Mouse (Mus musculus) lung, embryonic 16.5 days (tissue): ENCODE data around the gene Nanos3. TPM values are rescaled to one million over a fixed set of nuclear protein-coding genes. Genes with fewer than 3 reads are reported as not detected.

ENCODE experiments used
- ATAC-seq: fragments of 200-750 bp; cut with Nextera tagmentation; 2 replicates; pipeline ENCODE4 v1.8.0; 2017; ENCODE audit warnings: low read depth, mild to moderate bottlenecking, moderate library complexity
- H3K27ac ChIP-seq: fragments of 300-500 bp; sonication (generic); 2 replicates; pipeline ENCODE4 v1.5.1; 2014; ENCODE audit warnings: mild to moderate bottlenecking, control low read depth, low read length
- H3K27me3 ChIP-seq: fragments of 300-500 bp; sonication (generic); 2 replicates; pipeline ENCODE4 v1.6.1; 2014; ENCODE audit warnings: low read depth, low read length, mixed read lengths; ENCODE audit not compliant: control insufficient read depth, insufficient read depth
- H3K36me3 ChIP-seq: fragments of 300-500 bp; sonication (generic); 2 replicates; pipeline ENCODE4 v1.6.1; 2014; ENCODE audit warnings: low read length; ENCODE audit not compliant: control insufficient read depth, insufficient read depth
- H3K4me1 ChIP-seq: fragments of 300-500 bp; sonication (generic); replicated peaks from 2 replicates; pipeline ENCODE4 v1.6.1; 2014; ENCODE audit warnings: low read length, mixed read lengths; ENCODE audit not compliant: control insufficient read depth, insufficient read depth
- H3K4me2 ChIP-seq: fragments of 300-500 bp; sonication (generic); 2 replicates; pipeline ENCODE4 v1.6.1; 2014; ENCODE audit warnings: low read depth, low read length, control low read depth
- H3K4me3 ChIP-seq: fragments of 300-500 bp; sonication (generic); 2 replicates; pipeline ENCODE4 v1.5.1; 2014; ENCODE audit warnings: mild to moderate bottlenecking, low read length, control low read depth
- H3K9ac ChIP-seq: fragments of 300-500 bp; sonication (generic); 2 replicates; pipeline ENCODE4 v1.6.1; 2014; ENCODE audit warnings: low read length, control low read depth
- H3K9me3 ChIP-seq: fragments of 300-500 bp; sonication (generic); 2 replicates; pipeline ENCODE4 v1.6.1; 2016; ENCODE audit warnings: low read length; ENCODE audit not compliant: control insufficient read depth
- WGBS: fragments of 180-500 bp; shearing (Covaris S2); extraction: QIAGEN DNeasy Blood & Tissue Kit; methylation state at CpG from one replicate; pipeline ENCODE4 v1.1.7; 2014; 5-methylcytosine and 5-hydroxymethylcytosine counted together
- polyA plus RNA-seq: library from polyadenylated mRNA; unstranded; fragments of >200 nt; fragmentation: Nextera tagmentation; extraction: Ambion mirVana; gene quantifications from 2 replicates; pipeline ENCODE4 v1.2.1, GENCODE M21; 2015

The Nanos3 gene
- polyA plus RNA-seq, 1 experiment from 2014 or later: 3.5 TPM

GRCm38 (mm10) chr8:84211881-84212563, 27.0 kb upstream of the Nanos3 start:
- Histone ChIP-seq H3K27me3 (no peaks in the 10 kb centered on the region), H3K4me2 (no peak overlapping the region), H3K9me3 (no peaks in the 10 kb centered on the region), H3K4me3 (no peak overlapping the region), H3K4me1 (peaks cover 7% of the 10 kb centered on the region), H3K36me3 (peaks cover 39% of the 10 kb centered on the region), H3K27ac (no peak overlapping the region), H3K9ac (no peak overlapping the region)
- no peak for ATAC-seq
- WGBS: 88% methylated on average over 31 of the region's 31 CpGs

DNA sequence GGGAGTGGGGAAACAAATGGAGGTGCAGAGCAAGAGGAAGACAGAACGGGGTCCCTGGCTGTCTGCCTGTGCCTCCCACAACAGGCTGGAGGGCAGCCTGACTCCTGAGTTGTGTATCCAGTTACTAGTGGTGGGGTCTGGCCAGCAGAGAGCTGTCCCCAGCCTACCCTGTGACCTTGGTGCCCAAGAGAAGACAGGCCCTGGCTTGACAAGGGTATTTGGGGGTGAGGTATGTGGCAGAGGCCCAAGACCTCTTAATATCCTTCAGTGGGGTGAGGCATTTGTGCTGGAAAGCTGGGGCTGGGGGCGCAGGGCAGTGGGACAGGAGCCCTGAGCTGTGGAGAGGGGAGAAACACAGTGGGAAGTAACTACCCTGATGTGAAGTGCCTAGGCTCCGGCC, 26.2 kb upstream of the Nanos3 start:
- Histone ChIP-seq H3K9ac (no peak overlapping the region), H3K36me3 (peaks cover 35% of the 10 kb centered on the region), H3K4me3 (no peak overlapping the region), H3K27me3 (no peaks in the 10 kb centered on the region), H3K4me2 (no peak overlapping the region), H3K9me3 (no peaks in the 10 kb centered on the region), H3K27ac (no peak overlapping the region), H3K4me1 (peaks cover 7% of the 10 kb centered on the region)
- WGBS: 78% methylated on average over 3 of the region's 3 CpGs
- no peak for ATAC-seq

- no peaks in the 10 kb centered on the region for H3K27me3 ChIP-seq
- no peak overlapping the region for H3K27ac ChIP-seq
- peaks cover 30% of the 10 kb centered on the region for H3K36me3 ChIP-seq
- no peak overlapping the region for H3K4me3 ChIP-seq
- WGBS: 51% methylated on average over 28 of the region's 34 CpGs
- 0 out of 2 replicates have a peak, but pooled peaks have one; percentile 34 for ATAC-seq
- H3K4me2 ChIP-seq: no peak overlapping the region
- no peak overlapping the region for H3K9ac ChIP-seq
- H3K4me1 ChIP-seq: peaks cover 7% of the 10 kb centered on the region
- H3K9me3 ChIP-seq: no peaks in the 10 kb centered on the region
These were observed 25.3 kb upstream of the Nanos3 start for GRCm38 (mm10) chr8:84210167-84210791.

DNA sequence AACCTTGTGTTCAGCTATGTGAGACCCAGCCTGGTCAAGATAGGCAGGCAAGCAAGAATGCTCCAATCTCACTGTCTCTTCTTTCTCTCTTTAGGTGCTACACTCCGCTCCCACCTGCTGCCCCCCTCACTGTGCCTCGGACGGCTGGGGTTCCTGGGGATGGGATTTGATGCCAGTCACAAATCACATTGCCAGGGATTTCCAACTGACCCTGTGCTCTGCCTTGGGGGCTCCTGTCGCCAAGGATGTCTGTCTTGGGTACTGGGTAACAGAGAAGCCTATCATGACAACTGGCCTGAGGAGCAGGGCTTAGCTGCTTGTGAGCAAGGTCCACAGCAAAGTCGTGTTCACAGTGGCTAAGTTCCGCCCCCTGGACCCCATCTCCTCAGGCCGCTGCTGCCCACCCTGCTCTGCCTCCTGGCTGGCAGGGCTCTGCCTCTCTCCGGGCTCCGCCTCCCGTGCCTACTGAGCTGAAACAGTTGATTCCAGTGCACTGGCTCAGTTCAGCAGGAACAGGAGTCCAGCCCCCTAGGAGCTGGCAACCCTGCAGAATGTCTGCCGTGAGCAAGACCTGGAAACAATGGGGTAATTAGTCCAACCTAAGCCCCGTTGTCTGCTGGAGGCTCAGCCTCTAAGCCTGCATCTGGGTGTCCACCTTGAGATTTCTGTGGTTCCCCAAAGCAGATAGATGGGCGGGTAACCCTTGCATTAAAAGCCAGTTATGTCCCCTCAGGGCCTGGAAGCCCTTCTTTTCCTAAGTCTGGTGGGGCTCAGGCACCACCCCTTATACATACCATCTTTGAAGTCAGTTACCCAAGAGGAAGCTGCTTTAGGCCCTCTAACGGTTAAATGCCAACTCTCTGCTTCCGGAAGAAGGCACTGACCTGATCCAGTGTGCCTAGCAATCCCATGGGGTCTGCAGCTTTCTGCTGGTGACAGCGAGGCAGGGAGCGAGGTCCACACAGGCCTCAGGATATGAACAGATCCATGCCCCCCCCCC, 23.7 kb upstream of the Nanos3 start:
- Histone ChIP-seq H3K27me3 (no peaks in the 10 kb centered on the region), H3K4me1 (peaks cover 14% of the 10 kb centered on the region), H3K4me3 (no peak overlapping the region), H3K4me2 (no peak overlapping the region), H3K9me3 (no peaks in the 10 kb centered on the region), H3K27ac (peak overlapping the region; percentile 65), H3K36me3 (peaks cover 27% of the 10 kb centered on the region), H3K9ac (no peak overlapping the region)
- ATAC-seq: no peak
- WGBS: 66% methylated on average over 17 of the region's 17 CpGs

- no peaks in the 10 kb centered on the region for H3K9me3 ChIP-seq
- no peak overlapping the region for H3K4me2 ChIP-seq
- peak overlapping the region; percentile 65 for H3K27ac ChIP-seq
- ATAC-seq: peak; percentile 31
- no peak overlapping the region for H3K4me3 ChIP-seq
- no peak overlapping the region for H3K9ac ChIP-seq
- H3K36me3 ChIP-seq: peaks cover 20% of the 10 kb centered on the region
- H3K27me3 ChIP-seq: no peaks in the 10 kb centered on the region
- H3K4me1 ChIP-seq: peaks cover 21% of the 10 kb centered on the region
- 39% methylated on average over 7 of the region's 7 CpGs for WGBS
These were observed 22.8 kb upstream of the Nanos3 start for GRCm38 (mm10) chr8:84207811-84208210.

DNA sequence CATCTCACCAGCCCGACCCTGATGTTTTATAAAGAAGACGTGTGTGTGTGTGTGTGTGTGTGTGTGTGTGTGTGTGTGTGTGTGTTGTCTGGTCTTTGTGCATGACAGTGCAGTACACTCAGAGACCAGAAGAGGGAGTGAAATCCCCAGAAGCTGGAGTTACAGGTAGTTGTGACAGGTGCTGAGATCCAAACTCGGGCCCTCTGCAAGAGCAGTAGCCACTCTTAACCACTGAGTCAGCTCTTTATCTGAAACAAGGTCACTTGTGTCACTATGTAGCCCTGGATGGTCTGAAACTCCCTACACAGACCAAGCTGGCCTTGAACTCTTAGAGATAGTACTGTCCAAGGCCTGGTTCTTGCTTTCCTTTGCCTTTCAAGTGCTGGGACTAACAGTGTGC, 21.6 kb upstream of the Nanos3 start:
- no peak overlapping the region for H3K4me3 ChIP-seq
- no peaks in the 10 kb centered on the region for H3K27me3 ChIP-seq
- ATAC-seq: no peak
- WGBS: 82% methylated on average over 3 of the region's 3 CpGs
- no peak overlapping the region for H3K27ac ChIP-seq
- no peak overlapping the region for H3K9ac ChIP-seq
- no peak overlapping the region for H3K4me2 ChIP-seq
- H3K9me3 ChIP-seq: no peaks in the 10 kb centered on the region
- peaks cover 33% of the 10 kb centered on the region for H3K4me1 ChIP-seq
- H3K36me3 ChIP-seq: peaks cover 11% of the 10 kb centered on the region

- Histone ChIP-seq H3K4me3 (no peak overlapping the region), H3K4me2 (no peak overlapping the region), H3K36me3 (peaks cover 6% of the 10 kb centered on the region), H3K9ac (no peak overlapping the region), H3K9me3 (no peaks in the 10 kb centered on the region), H3K27me3 (no peaks in the 10 kb centered on the region), H3K27ac (no peak overlapping the region), H3K4me1 (peaks cover 37% of the 10 kb centered on the region)
- ATAC-seq: no peak
- 85% methylated on average over 5 of the region's 5 CpGs for WGBS
These were observed 20.1 kb upstream of the Nanos3 start for GRCm38 (mm10) chr8:84205073-84205472.

- Histone ChIP-seq H3K27me3 (no peaks in the 10 kb centered on the region), H3K27ac (peak overlapping the region; percentile 99), H3K9ac (peak overlapping the region; percentile 95), H3K4me2 (peak overlapping the region; percentile 97), H3K9me3 (no peaks in the 10 kb centered on the region), H3K4me1 (peaks cover 45% of the 10 kb centered on the region), H3K36me3 (peaks cover 6% of the 10 kb centered on the region), H3K4me3 (peak overlapping the region; percentile 85)
- 38% methylated on average over 13 of the region's 13 CpGs for WGBS
- peak; percentile 21 for ATAC-seq
These were observed 19.2 kb upstream of the Nanos3 start for GRCm38 (mm10) chr8:84203975-84204772.
